Mouse (Mus musculus) liver, embryonic 14.5 days (tissue): ENCODE measurements around the gene Hic1. TPM values are rescaled to one million over a fixed set of nuclear protein-coding genes. Genes with fewer than 3 reads are reported as not detected.

Experiments used
- ATAC-seq: fragments of 200-750 bp; cut with Nextera tagmentation; 2 replicates; pipeline ENCODE4 v1.8.0; 2017; ENCODE audit warnings: moderate number of reproducible peaks, mild to moderate bottlenecking, moderate library complexity; ENCODE audit not compliant: insufficient read depth
- DNase-seq, 3 experiments: peaks; one replicate each; pipeline ENCODE4 v3.0.0-alpha.2; 2012 to 2013; ENCODE audit warnings: low read depth in 3 of 3, low spot score in 3 of 3
- H3K27ac ChIP-seq: fragments of 300-500 bp; sonication (generic); 2 replicates; pipeline ENCODE4 v1.5.1; 2014; ENCODE audit warnings: moderate library complexity, mild to moderate bottlenecking, control low read depth, inconsistent platforms
- H3K27me3 ChIP-seq: fragments of 300-500 bp; sonication (generic); 2 replicates; pipeline ENCODE4 v1.6.1; 2014; ENCODE audit warnings: mild to moderate bottlenecking, low read length, moderate library complexity; ENCODE audit not compliant: control insufficient read depth, insufficient read depth
- H3K36me3 ChIP-seq: fragments of 300-500 bp; sonication (generic); replicated peaks from 2 replicates; pipeline ENCODE4 v1.6.1; 2014; ENCODE audit warnings: low read depth; ENCODE audit not compliant: control insufficient read depth, insufficient read depth
- H3K4me1 ChIP-seq, 2 experiments: fragments of 200-500 bp in 1 of 2; fragments of 300-500 bp in 1 of 2; sonication (generic) in 1 of 2; replicated peaks; 2 replicates each; pipeline ENCODE4 v1.6.1; 2012 to 2014; ENCODE audit warnings: antibody characterized with exemption in 1 of 2, inconsistent platforms in 1 of 2, low read length in 1 of 2; ENCODE audit not compliant: control insufficient read depth in 2 of 2, insufficient read depth in 2 of 2
- H3K4me2 ChIP-seq: fragments of 300-500 bp; sonication (generic); 2 replicates; pipeline ENCODE4 v1.6.1; 2014; ENCODE audit warnings: low read depth, mild to moderate bottlenecking, control low read depth, moderate library complexity
- H3K4me3 ChIP-seq, 2 experiments: fragments of 200-500 bp in 1 of 2; fragments of 300-500 bp in 1 of 2; sonication (generic) in 1 of 2; 2 replicates each; pipeline ENCODE4 v1.5.1; 2012 to 2014; ENCODE audit warnings: low read depth in 2 of 2, low read length in 2 of 2, mild to moderate bottlenecking in 2 of 2, control low read depth in 1 of 2, inconsistent platforms in 1 of 2, moderate library complexity in 1 of 2; ENCODE audit not compliant: insufficient read depth in 1 of 2
- H3K9ac ChIP-seq: fragments of 300-500 bp; sonication (generic); replicated peaks from 2 replicates; pipeline ENCODE4 v1.6.1; 2014; ENCODE audit warnings: mild to moderate bottlenecking, control low read depth, moderate library complexity
- H3K9me3 ChIP-seq: fragments of 300-500 bp; sonication (generic); 2 replicates; pipeline ENCODE4 v1.6.1; 2016; ENCODE audit warnings: low read length, mixed read lengths; ENCODE audit not compliant: control insufficient read depth
- CTCF ChIP-seq: IDR thresholded peaks from 2 replicates; pipeline ENCODE4 v1.5.1; 2016; ENCODE audit warnings: antibody characterized with exemption, low read depth, control low read depth
- EP300 ChIP-seq: IDR thresholded peaks from 2 replicates; pipeline ENCODE4 v1.6.1; 2016; ENCODE audit warnings: antibody characterized with exemption, low read depth
- WGBS: fragments of 180-500 bp; shearing (Covaris S2); extraction: QIAGEN DNeasy Blood & Tissue Kit; methylation state at CpG from one replicate; pipeline ENCODE4 v1.1.7; 2014; ENCODE audit not compliant: insufficient replicate concordance; 5-methylcytosine and 5-hydroxymethylcytosine counted together
- polyA plus RNA-seq, 2 experiments: library from polyadenylated mRNA; depleted of rRNA in 1 of 2; stranded (reverse) in 1 of 2; unstranded in 1 of 2; fragments of >200 nt; fragmentation: Nextera tagmentation in 1 of 2; extraction: Ambion mirVana in 1 of 2; gene quantifications; 2 replicates each; pipeline versions ENCODE4 v1.2.1 to v1.2.3; 2012 to 2014

Hic1 gene
- polyA plus RNA-seq, 2 experiments, result 0.28 to 0.97 TPM

GRCm38 (mm10) chr11:75155985-75156384 is 13.3 kb downstream of the Hic1 start:
- Histone ChIP-seq H3K9ac (no peak overlapping the region), H3K36me3 (no peaks in the 10 kb centered on the region), H3K27ac (no peak overlapping the region), H3K4me1 (peaks cover 0 to 15% of the 10 kb centered on the region in 2 experiments; a peak in 2 of 4 replicates), H3K9me3 (no peaks in the 10 kb centered on the region), H3K4me2 (no peak overlapping the region), H3K27me3 (no peaks in the 10 kb centered on the region), H3K4me3 (no peak overlapping the region)
- WGBS, result 61% methylated on average over 6 of the region's 6 CpGs
- no peak for TF ChIP-seq CTCF
- TF ChIP-seq EP300, result no peak
- ATAC-seq (no peak), DNase-seq (no peak)

- Histone ChIP-seq H3K4me2 (no peak overlapping the region), H3K27ac (no peak overlapping the region), H3K36me3 (no peaks in the 10 kb centered on the region), H3K9me3 (no peaks in the 10 kb centered on the region), H3K4me1 (peaks cover 0 to 15% of the 10 kb centered on the region in 2 experiments; a peak in 2 of 4 replicates), H3K9ac (no peak overlapping the region), H3K4me3 (no peak overlapping the region), H3K27me3 (no peaks in the 10 kb centered on the region)
- ATAC-seq (no peak), DNase-seq (no peak)
- TF ChIP-seq EP300 (no peak), CTCF (peak; percentile 29; the same call in 1 of the 2 replicates)
- 40% methylated on average over 6 of the region's 6 CpGs for WGBS
Measured at GRCm38 (mm10) chr11:75154053-75154585, 15.2 kb downstream of the Hic1 start.

- no peak for DNase-seq
Measured at GRCm38 (mm10) chr11:75152603-75153557, 16.4 kb downstream of the Hic1 start.

GRCm38 (mm10) chr11:75150346-75150745 is 19.0 kb downstream of the Hic1 start:
- no peak overlapping the region for H3K4me3 ChIP-seq
- H3K27me3 ChIP-seq, result no peaks in the 10 kb centered on the region
- H3K4me2 ChIP-seq, result no peak overlapping the region
- H3K9ac ChIP-seq, result no peak overlapping the region
- H3K9me3 ChIP-seq, result no peaks in the 10 kb centered on the region
- no peak overlapping the region for H3K27ac ChIP-seq
- 74% methylated on average over 1 of the region's 1 CpGs for WGBS
- DNase-seq (no peak), ATAC-seq (no peak)
- H3K4me1 ChIP-seq, result peaks cover 0 to 16% of the 10 kb centered on the region in 2 experiments; a peak in 2 of 4 replicates
- no peaks in the 10 kb centered on the region for H3K36me3 ChIP-seq
- TF ChIP-seq CTCF (no peak), EP300 (no peak)

More at GRCm38 (mm10) chr11:75152603-75153557, 16.4 kb downstream of the Hic1 start:
- TF ChIP-seq CTCF (no peak), EP300 (no peak)
- H3K9ac ChIP-seq, result no peak overlapping the region
- no peak overlapping the region for H3K27ac ChIP-seq
- H3K4me1 ChIP-seq, result peaks cover 0 to 19% of the 10 kb centered on the region in 2 experiments; a peak in 2 of 4 replicates
- H3K27me3 ChIP-seq, result no peaks in the 10 kb centered on the region
- no peak overlapping the region for H3K4me3 ChIP-seq
- H3K9me3 ChIP-seq, result no peaks in the 10 kb centered on the region
- 0 out of 2 replicates have a peak overlapping the region, but pooled peaks have one; percentile 20 for H3K4me2 ChIP-seq
- no peak for ATAC-seq
- 56% methylated on average over 18 of the region's 18 CpGs for WGBS
- no peaks in the 10 kb centered on the region for H3K36me3 ChIP-seq
